Mouse (Mus musculus) forebrain, embryonic 15.5 days (tissue): ENCODE data around the gene Ddx39. TPM values are rescaled to one million over a fixed set of nuclear protein-coding genes. Genes with fewer than 3 reads are reported as not detected.

ENCODE experiments used
- microRNA-seq: library from miRNA; unstranded; fragments of <30 nt; microRNA quantifications from one replicate; pipeline ENCODE4, GENCODE M21; 2016
- polyA plus RNA-seq: library from polyadenylated mRNA; unstranded; fragments of >200 nt; fragmentation: Nextera tagmentation; extraction: Ambion mirVana; gene quantifications from 2 replicates; pipeline ENCODE4 v1.2.1, GENCODE M21; 2015

Ddx39 gene
- polyA plus RNA-seq, 1 experiment from 2014 or later: 121 TPM

Small RNA genes lying within 50 kb of the gene (microRNA-seq; reads per million reads assigned to microRNA genes)
- not detected for gene Mir1668

Other genes starting within 250 kb of the Ddx39 start
- 0.06 and 0.08 TPM in 2 replicates for gene Olfr370, start 179.4 kb upstream of the Ddx39 start, polyA plus RNA-seq
- gene Ndufb7, start 148.5 kb upstream of the Ddx39 start, polyA plus RNA-seq: 327 and 356 TPM in 2 replicates
- 683 and 712 TPM in 2 replicates for gene Tecr, start 107.2 kb upstream of the Ddx39 start, polyA plus RNA-seq
- 59.8 and 63.0 TPM in 2 replicates for gene Dnajb1, start 107.0 kb upstream of the Ddx39 start, polyA plus RNA-seq
- gene Gipc1, start 62.5 kb upstream of the Ddx39 start, polyA plus RNA-seq: 161 and 168 TPM in 2 replicates
- 0.82 and 1.2 TPM in 2 replicates for gene Ptger1, start 48.5 kb upstream of the Ddx39 start, polyA plus RNA-seq
- gene Pkn1, start 16.0 kb upstream of the Ddx39 start, polyA plus RNA-seq: 29.8 and 33.1 TPM in 2 replicates
- 8.7 and 8.8 TPM in 2 replicates for gene Adgre5, start 26.1 kb downstream of the Ddx39 start, polyA plus RNA-seq
- gene Adgrl1, start 184.9 kb downstream of the Ddx39 start, polyA plus RNA-seq: 56.2 and 57.0 TPM in 2 replicates
- 0.74 and 0.95 TPM in 2 replicates for gene Gm10644, start 240.0 kb downstream of the Ddx39 start, polyA plus RNA-seq
- gene Asf1b, start 240.3 kb downstream of the Ddx39 start, polyA plus RNA-seq: 20.7 and 22.2 TPM in 2 replicates